Mouse (Mus musculus): ENCODE measurements around the gene Itgb5.

The Itgb5 gene

DNA sequence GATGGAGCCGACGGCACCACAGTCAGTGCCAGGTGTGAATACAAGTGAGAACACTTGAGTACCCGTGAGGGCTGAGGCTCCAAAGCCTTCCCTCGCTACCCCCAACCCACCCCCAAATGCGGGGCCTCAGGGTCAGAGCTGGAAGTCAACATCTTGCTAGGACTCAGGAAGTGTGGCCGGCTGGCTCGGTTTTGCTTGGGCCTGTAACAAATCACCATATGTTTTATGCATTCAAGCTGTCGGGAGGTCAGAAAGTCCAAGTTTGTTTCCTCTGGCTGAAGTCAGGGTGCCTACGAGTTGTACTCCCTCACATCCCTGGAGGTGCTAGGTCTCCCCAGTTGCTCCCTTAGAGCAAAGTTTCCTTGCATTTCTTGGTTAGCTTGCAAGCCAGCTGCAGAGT lies 110.2 kb downstream of the Itgb5 start:
- DNase-seq (ENCODE audit: low spot score in 2 of 2): no peak

DNA sequence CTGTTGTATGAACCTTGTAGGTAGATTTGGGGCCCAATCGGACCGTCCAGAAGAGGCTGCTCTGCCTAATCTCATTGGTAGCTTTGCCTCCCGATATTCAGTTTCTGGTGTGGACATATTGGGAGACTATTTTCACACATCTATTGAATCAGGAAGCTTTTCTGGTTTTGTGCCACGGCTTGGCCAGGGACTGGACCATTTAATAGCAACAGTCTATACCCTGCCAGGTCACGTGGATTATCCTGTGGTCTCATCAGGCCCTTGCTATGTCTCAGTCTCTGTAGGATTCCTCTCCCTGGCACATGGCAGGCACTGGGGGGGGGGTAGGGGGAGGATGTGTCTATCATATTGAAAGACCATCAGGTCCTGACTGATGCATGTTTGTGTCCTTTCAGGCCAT lies 110.6 kb downstream of the Itgb5 start:
- DNase-seq (ENCODE audit: low spot score in 2 of 2): no peak

DNA sequence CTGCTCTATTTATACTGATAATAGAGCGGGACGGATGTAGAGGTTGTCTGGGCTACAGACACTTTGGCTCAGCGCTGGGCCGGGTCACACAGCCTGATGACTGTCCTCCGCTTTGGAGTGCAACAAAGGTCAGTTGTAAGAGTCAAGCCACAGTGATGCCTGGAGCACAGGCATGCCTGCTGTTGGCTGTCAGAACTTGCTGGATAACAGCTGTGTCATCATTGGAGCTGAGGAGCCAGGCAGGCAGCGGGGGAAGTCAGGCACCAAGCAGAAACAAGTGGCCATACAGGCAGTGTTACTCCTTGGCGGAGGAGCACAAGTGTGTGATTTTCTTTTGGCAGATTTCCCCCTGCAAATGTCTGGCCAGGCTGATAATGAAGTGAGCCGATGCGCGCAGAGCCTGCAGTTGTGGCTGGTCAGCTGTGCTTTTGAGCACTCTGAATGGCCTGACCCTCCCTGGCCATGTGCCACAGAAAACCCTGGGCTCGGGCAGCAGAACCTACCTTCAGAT lies 111.9 kb downstream of the Itgb5 start:
- DNase-seq (ENCODE audit: low spot score in 2 of 2): peak in 1 of 2 experiments; percentile 60

DNA sequence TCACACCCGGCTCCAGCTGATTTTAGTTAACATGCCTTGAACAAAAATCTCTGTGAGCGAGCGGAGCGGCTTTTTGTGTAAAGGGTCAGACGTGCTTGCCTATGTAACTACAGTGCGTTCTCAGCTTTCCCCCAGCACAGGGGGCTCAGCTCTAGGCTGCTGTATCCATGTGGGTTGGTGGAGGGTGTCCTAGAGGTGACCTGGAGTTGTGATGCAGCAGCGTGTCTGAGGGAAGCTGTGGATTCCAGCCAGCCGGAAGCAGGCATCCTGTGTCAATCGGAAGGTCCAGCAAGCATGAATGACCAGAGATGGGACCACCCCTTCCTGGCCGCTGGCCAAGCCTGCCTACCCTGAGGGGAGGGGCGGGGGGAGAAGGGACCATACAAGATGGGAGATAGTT lies 112.9 kb downstream of the Itgb5 start:
- DNase-seq (ENCODE audit: low spot score in 2 of 2): peak in 1 of 2 experiments; percentile 52

DNA sequence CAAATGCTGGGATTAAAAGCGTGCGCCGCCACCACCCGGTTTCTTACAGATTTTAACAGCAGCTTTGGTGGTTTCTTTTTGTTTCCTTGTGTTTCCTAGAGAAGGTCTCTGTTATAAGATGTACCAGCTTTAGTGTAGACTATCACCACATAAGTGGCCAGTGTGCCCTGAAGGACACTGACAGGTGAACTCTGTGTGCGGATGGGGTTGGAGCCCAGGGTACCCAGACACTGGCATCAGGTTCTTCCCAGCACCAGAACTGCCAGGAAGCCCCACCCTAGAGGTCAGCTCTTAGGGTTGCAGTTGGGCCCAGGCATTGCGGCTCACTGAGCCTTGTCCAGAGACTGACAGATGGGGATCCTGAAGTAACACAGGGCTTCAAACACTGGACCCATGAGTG lies 113.9 kb downstream of the Itgb5 start:
- no peak for DNase-seq (ENCODE audit: low spot score in 2 of 2)

DNA sequence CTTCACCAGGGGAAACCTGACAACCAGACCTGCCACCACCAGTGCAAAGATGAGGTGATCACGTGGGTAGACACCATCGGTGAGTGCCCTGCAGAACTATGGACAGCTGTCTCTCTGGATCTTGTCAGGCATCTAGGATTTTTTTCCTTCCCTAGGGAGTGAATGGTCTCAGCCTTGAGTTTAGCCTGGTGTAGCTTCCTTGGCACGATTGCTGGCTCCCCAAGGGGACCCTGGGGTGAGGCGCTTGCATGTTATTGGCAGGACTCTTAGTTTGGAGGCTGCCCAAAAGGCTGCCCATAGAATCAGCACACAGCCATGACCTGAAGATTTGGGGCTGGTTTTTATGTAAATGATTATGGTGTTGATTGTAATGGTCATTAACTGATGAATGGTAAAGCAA lies 114.7 kb downstream of the Itgb5 start:
- no peak for DNase-seq (ENCODE audit: low spot score in 2 of 2)

DNA sequence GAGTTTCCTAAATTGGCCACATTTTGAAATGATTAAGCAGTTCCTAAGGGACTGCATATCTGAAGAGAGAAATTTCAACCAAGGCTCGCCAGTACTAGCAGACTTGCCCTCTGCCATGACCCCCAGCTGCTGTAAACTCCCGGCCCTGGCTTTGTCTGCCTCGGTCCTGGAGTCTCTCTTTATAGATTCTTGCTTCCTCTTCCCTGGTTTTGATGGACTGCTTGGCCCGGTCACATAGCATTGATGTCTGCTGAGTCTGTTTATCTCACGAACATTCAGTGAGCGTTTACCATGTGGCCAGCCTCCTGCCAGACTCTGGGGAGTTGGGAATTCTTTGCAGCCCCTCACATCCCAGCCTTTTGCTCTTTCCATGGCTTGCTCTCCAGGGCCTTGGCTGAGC lies 115.3 kb downstream of the Itgb5 start:
- DNase-seq (ENCODE audit: low spot score in 2 of 2): no peak

DNA sequence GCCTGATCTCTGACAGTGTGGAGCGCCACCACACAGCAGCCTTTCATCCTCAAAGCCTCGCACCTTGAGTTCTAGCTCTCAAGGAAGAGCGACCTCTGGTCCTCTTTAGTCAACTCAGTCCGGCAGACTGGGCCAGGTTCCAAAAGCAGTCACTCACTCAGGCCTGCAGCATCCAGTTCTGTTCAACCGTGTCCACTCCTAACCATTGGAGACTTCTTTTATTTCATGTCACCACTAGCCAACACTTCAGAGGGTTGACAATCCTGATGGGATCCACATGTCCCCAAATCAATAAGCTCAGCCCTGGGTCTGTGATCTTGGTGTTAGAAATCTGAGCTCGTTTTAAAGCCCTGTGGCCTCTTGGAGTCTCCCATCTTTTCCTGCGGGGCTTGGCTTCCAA lies 116.6 kb downstream of the Itgb5 start:
- DNase-seq (ENCODE audit: low spot score in 2 of 2): no peak

DNA sequence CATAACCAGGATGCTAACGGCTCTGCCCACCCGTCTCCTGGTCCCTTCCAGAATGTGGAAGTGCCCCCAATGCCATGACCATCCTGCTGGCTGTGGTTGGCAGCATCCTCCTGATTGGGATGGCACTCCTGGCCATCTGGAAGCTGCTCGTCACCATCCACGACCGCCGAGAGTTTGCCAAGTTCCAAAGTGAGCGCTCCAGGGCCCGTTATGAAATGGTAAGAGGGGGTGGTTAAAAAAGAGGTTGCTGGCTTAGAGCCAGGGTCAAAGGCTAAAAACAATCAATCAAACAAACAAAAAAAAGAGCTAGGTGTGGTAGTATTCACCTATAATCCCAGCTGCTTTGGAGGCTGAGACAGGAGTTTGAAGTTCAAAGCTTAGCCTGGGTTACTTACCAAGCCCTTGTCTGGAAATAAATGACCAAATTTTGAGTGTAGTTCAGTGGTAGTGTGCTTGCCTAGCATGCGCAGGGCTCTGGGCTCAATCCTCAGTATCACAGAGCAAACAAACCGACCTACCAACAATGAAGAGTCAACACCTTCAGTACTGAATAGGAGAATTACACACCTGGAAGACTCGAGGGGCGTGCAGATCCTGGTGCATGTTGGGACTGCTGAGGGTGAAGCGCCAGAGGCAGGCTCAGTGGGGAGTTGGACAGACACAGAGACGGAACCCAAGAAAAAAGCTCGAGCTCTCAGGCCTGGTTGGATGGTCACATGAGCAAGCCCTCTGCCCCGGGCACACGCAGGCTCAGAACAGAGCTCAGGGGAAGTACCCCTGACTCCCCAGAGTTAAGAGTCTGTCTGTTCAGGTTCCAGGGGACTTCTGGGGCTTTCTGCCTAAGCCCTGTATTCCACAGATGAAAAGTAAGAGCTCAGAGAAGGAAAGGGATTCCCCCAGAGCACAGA lies 118.5 kb downstream of the Itgb5 start:
- DNase-seq (ENCODE audit: low spot score in 2 of 2): no peak

DNA sequence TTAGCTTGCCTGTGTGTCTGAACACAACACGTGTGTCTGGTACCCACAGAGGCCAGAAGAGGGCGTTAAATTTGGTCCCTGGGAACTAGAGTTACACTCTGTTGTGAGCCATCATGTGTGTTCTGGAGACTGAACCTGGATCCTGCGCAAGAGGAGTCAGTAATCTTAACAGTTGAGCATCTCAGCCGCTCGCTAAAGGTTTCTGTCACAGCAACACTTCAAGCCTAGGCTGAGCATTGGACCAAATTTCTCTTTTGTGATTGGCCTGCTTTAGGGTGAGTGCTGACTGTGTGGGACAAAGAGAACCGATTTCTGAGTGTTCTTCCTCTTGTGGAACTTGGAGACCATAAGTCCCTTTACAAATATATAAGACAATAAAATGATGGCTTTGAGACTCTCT lies 120.9 kb downstream of the Itgb5 start:
- no peak for DNase-seq (ENCODE audit: low spot score in 2 of 2)

DNA sequence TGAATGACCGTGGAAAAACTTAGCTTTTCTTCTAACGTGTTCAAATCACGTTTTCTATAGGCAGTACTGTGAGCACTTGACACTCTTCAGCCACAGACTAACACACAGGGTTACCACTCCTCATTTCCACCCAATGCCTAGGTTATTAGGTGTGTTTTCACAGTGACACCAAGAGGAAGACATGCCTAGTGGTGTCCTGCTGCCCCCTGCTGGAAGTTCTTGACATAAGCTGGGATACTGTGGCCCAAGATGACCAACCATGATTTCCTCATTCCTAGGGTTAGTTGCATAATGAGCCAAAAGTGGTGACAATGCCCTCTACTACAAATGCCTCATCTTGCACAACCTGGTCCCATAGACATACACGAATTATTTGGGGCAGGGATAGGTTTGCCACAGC lies 121.4 kb downstream of the Itgb5 start:
- peak; percentile 62 to 85 for DNase-seq (ENCODE audit: low spot score in 2 of 2)

DNA sequence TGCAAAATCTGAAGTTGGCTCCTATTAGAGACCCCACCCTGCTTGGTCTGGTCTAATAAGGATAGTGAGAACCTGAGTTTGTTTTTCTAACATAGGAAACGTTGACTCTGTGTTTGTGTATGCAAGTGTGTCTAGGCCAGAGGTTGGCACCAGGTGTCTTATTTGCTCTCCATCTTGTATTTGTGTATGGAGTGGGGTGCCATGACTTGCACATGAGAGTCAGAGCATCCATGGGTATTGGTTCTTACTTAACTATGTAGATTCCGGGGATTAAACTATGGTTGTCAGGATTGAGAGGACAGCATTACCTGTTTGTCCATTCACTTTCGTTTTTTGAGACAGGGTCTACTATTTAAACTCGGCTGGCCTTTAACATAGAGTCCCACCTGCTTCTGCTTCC lies 123.5 kb downstream of the Itgb5 start:
- no peak for DNase-seq (ENCODE audit: low spot score in 2 of 2)

DNA sequence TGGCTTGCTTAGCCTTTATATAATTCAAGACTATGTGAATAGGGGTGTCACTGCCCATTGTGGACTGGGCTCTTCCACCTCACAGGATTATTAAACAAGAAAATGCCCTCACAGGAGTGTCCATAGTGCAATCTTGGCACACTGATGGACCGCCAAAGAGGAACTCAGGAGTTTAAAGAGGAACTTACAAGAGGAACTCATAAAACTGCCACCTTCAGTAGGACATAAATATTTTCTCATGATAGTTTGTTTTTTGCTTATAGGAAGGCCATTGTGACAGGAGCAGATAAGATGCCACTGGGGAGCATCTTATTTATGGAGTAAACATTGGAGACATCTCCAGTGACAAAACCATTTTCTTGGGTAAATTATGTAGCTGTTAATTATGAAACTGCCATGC lies 125.3 kb downstream of the Itgb5 start:
- DNase-seq (ENCODE audit: low spot score in 2 of 2): no peak

DNA sequence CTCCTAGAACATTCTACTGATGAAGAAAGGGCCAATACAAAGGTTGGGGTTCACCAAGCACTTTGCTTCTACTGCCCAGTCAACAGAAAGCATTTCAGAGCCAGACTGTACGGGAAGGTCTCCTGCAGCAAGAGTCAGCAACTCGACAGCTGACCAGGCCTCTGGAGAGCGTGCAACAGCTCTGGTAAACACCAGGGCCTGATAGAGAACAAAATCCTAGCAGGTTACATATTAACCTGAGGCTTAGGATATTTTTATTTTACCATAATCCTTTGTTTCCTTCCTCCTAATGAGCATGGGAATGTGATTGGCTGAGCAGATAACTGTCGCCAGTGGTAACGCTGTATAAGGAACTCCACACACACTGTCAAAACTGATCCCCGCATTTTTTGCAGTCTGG lies 134.0 kb downstream of the Itgb5 start:
- no peak for DNase-seq (ENCODE audit: low spot score in 2 of 2)

DNA sequence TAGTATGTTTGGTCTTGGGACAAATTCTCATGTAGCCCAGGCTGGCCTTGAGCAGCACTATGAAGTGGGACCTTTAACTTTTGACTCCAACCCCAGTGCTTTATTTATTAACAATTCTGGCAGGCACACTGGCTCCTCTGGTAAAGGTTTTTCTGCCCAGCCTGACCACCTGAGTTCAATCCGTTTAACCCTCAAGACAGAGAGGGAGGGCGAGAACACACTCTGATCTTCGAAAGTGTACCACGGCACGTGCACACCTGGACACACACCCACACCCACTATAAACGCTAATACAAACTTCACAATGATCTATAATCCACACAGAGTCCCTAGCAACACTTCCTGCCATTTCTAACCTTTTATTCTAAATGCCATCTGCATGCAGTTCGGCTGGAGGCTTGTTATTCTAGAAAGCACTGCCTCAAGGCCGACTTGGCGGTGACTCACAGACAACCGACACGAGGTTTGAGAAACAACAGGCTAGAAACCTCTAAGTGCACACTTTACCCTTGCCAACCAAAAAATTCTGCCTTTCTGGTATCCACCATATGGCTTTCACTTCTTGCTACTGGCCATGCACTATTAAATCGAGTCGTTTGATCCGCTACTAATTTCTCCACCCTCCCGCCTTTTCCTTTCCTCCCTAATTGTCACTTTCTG lies 136.5 kb downstream of the Itgb5 start:
- DNase-seq (ENCODE audit: low spot score in 2 of 2): no peak

DNA sequence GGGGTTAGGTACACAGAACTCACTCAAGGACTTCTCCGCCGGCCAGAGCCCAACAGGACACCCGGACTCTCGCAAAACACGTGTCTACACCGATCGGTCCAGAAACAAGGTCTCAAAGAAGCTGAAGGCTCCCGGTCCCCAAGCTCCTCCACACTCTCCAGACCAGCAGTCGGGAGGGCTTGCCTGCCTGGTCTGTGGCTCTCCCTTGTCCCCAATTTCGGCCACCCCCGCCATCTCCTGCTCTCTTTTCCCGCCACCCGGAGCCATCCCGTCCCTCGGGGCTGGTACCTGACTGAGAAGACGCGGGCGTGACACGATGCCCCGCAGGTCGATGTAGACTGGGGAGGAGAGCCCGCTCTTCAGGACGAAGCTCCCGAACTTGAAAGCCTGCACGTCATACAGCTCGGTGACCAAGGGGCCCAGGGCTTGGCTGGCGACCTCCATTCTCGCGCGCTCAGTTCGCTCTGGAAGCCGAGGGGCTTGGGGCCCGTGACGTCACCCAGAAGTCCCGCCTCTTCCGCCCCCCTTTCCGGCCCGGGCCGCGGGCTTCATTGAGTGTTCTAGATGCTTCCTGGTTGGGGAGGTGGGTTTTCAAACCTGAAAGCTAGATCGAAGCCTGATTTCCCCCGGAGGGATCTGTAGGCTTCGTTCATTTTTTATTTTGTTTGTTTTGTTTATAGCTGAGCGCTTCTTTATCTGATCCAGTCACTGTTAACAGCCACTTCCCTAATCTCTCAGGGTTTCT lies 137.2 kb downstream of the Itgb5 start, which contains the start of gene Umps:
Gene Umps (minus strand): TSS at position 501 of the 745 bp plus-strand sequence.
- peak; percentile 73 to 89 for DNase-seq (ENCODE audit: low spot score in 2 of 2)

DNA sequence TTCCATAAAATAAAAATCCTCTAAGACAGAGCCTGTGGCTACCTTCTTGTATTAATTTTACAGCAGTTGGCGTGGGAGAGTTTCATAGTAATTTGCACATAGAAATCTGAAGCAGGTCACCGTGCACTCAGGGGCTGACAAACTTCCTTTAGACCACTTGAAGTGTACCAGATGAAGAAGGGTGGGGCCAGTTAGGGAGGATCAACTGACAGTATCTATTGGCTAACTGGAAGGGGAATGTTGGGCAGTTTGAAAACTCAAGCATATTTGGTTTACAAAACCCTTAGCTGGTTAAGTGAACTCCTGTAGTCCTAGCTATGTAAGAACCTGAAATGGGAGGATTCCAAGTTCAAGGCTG lies 137.8 kb downstream of the Itgb5 start:
- no peak for DNase-seq (ENCODE audit: low spot score in 2 of 2)

DNA sequence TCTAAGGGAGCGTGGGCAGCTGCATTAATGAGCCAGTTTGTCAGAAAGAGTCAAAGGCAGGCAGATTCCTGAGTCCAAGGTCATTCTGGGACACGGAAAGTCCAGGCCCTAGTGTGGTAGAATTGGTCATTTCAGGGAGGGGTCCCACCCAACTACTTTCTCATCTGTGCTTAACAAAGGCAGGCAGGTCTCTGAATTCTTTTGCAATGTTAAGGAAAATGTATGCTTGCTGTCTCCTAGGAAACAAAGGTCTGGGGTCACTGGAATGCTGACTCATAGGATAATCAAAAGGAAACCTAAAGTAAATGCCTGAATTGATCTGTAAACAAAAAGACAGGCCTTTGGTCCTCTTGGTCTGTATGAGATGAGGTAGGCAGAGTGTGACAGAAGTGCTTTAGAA lies 150.4 kb downstream of the Itgb5 start:
- DNase-seq (ENCODE audit: low spot score in 2 of 2): no peak

DNA sequence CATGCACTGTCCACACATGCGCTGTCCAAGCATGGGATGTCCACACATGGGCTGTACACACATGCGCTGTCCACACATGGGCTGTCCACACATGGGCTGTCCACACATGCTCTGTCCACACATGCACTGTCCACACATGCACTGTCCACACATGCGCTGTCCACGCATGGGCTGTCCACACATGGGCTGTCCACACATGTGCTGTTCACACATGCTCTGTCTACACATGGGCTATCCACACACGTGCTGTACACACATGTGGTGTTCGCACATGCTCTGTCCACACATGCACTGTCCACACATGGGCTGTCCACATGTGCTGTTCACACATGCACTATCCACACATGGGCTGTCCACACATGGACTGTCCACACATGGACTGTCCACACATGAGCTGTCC lies 154.2 kb downstream of the Itgb5 start:
- DNase-seq (ENCODE audit: low spot score in 2 of 2): no peak

DNA sequence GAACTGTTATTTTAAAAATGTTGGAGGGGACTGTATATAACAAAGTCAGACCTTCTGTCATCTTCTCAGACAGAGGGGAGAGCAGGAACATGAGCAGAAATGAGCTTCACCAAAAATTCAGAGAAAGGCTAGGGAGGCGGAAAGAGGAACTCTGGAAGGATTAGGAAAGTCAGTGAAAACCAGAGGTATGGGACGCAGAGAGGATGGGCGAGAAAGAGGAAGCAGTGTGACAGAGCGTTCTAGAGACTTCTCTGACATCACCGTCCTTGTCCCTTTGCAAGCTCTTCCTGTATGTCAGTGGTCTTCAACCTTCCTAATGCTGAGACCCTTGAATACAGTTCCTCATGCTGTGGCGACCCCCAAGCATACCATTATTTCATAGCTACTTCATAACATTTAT lies 155.9 kb downstream of the Itgb5 start:
- DNase-seq (ENCODE audit: low spot score in 2 of 2): no peak

DNA sequence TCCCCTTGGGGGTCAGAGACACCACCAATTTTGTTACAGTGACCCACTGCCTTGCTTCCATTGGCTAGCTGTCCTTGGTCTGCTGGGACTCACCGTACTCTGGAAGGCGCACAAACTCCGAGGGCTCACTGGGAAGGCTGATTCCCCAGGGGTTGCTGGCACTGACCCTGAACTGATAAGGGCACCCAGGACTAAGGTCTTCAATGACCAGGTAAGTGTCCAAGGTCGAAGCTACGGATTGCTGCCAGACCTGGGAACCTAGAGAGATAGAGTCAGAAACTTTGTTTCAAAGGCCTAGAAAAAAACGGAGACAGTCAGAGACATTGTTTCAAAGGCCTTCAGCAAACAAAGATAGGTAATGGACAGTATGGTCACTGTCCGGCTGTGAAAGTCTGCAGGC lies 157.5 kb downstream of the Itgb5 start:
- DNase-seq (ENCODE audit: low spot score in 2 of 2): no peak

DNA sequence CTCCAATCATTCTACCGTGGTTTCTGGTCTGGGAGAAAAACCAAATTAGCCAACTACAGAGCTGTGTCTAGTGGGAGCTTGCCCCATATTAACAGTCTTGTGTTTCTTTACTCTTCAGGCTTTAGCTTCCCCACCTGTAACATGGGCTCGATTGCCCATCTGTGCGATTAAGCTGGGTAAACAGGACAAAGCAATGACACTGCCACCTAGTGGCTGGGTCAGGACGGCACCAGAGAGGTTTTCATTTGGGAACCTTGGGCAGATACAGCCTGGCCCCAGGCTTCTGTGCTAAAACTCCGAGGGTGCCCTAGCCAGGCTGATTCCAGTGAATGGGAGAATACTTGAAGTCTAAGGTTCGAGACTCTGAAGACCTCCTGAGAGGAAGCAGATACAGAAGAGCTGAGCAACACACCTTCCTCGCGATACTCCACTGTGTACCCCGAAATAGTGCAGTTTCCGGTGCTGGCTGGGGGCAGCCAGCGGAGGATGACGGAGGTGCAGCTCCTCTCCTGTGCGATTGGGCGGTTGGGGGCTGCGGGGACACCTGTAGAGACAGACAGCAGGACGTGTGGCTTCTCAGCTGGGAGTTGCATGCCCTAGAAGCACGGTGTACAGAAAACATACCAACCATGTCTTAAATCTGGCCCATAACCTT lies 159.0 kb downstream of the Itgb5 start:
- peak in 1 of 2 experiments; percentile 33 for DNase-seq (ENCODE audit: low spot score in 2 of 2)

All from cerebellum, postnatal 4 days (tissue).